Mouse (Mus musculus): ENCODE measurements around the gene Wnk4.

Wnk4 gene

DNA sequence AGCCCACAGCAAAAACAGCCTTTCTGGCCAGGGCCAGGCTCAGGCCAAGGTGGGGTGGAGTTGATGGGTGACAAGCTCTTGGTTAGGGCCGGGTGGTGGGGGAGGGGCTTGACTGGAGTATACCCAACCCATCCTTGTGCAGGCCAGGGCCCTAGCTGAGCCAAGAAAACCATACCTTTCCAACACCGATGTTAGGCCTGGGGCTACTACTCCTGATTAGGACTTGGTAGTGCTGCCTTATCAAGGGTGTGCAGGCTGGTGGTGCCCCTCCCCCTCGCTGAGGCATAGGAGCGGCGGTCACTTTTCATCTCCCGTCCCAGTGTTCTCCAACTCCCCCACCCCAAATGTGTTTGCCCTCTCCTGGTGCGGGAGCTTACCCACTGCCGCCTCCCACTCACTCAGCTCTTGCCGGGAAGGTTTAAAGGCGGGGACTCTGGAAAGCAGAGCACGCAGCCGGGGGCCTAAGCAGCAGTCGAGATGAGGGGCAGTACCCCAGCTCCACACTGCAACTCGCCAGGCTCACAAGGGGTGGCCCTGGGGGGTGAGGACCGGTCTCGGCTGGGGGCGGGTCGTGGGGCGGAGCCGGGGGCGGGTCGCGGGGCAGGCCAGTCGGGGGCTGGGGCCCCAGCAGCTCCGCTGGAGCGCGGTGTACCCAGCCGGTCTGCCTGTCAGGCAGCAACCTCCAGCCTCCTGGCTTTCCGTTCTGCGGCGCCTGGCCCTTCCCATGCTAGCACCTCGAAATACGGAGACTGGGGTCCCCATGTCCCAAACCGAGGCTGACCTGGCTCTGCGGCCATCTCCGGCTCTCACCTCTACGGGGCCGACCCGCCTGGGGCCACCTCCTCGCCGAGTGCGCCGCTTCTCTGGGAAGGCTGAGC, at the start of gene Wnk4:
TSS of gene Wnk4 (plus strand) at position 620 of the 878 bp plus-strand sequence.
- no peak for DNase-seq

DNA sequence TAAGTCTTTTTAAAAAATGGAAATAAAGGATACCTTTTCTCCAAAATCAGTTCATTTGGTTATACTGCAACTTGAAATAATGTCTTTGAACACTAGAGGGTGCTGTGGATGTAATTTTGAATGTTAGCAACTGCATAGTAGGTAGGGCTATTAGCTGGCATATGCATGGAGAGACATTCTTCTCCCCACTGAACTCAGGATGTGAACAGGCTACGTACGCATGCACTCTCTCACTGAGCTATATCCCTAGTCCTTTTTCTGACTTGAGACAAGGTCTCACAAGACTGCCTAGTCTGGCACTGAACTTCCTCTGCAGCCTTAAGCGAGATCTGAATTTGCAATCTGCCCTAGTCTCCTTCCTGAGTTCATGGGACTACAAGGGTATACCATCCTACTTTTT, 48.4 kb upstream of the Wnk4 start:
- DNase-seq = no peak

DNA sequence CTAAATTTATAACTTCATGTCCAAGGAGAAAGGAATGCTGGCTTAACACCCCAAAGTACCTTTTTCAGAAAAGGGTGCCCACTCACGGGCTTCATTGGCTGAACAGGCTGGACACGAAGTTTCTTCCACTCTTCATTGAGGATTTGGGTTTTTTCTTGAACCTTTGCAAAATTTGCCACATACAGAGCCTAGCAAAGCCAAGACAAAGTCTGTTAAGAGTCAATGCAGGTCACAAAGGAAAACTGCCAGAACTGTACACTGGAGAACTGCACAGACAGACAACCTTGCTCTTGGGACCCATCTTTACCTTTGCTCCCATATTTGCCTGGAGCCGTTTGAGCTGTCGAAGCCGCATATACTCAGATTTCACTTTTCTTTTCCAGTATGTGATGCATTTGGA, 43.4 kb upstream of the Wnk4 start:
- DNase-seq = no peak

DNA sequence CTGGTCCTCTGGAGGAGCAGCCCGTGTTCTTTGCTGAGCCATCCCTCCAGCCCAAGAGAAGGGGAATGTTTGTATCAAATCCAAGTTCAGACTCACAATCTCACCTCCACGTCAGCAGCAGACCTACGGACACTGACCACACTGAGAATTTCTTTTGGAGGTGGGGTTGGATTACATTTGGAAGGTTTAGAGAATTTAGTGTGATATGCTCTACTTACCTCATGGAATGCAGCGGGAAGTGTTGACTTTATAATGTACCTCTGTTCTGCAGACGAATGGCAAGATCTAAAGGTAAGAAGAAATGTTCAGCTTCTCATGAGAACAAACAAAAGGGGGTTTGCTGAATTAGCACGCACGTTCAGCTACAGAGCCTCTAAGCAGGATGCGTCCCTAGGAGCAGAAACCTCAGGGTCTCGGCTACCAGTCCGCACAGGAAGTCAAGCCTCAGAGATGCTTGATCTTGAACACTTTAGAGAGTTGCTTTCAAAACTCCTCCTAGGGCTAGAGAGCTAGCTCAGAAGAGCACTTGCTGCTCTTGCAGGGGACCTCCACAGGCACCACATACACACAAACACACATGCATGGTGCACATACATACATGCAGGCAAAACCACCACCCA, 41.8 kb upstream of the Wnk4 start:
- DNase-seq = no peak

DNA sequence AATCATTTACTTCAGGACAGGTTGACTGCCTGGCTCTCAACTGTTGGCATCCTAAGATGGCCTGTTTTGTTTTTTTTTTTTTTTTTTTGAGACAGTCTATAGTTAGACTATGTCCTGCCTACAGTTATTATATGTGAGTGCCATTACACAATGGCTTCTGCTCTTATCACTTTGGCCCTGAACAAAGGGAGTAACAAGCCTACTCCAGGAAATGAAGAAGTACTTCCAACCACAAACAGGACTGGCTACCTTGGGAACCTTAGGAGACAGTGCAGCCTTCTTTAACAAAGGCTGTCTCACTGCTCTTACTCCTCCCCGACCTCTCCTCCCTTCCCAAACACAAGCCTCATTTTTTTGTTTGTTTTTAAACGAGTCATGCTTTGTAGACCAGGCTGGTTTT, 39.5 kb upstream of the Wnk4 start:
- no peak for DNase-seq

DNA sequence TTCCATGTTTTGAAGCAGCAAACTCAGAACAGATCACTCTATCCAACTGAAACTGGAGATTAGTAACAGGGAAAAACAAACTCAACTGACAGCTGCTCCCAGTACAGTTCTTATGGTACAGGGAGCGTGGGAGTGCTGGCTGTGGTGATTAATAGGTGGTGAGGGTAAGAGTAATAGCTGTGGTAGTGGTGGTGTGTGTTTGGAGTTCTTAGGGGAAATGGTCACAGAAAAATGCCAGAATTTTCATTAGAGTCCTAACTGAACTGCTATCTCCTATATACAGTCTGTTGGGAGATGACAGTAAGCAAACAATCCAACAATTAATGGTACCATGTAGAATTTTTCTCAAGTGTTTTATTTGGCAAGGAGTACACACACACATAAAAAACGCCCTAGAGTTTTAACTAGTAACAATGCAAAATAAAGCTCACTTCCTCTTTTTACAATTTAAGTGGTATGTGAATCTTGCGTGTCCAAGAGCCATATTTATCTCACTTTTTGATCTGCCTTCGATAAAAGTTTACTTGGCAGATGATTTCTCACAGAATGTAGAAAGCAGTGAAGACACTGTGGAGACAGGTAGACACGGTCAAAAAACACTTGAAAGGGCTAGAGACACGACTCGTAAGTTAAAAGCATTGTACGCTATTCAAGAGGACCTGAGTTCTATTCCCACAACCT, 38.9 kb upstream of the Wnk4 start:
- peak; percentile 53 for DNase-seq

DNA sequence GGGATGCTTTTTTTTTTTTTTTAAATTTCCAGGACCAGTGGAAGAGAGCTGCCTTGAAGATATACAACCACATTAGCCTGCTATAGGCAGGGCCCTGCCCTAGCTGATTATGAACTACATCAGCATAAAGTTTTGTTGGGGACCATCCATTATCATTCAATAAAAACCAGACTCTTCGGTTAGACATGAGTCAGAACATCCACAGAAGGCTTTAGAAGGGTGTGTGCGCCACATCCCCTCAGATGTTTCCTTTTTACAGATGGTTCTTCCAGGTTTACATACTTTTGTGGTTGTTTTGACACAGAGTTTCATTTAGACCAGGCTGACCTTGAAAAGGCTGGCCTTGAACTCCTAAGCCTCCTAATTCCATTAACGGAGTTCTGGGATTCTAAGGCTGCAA, 36.0 kb upstream of the Wnk4 start:
- no peak for DNase-seq

DNA sequence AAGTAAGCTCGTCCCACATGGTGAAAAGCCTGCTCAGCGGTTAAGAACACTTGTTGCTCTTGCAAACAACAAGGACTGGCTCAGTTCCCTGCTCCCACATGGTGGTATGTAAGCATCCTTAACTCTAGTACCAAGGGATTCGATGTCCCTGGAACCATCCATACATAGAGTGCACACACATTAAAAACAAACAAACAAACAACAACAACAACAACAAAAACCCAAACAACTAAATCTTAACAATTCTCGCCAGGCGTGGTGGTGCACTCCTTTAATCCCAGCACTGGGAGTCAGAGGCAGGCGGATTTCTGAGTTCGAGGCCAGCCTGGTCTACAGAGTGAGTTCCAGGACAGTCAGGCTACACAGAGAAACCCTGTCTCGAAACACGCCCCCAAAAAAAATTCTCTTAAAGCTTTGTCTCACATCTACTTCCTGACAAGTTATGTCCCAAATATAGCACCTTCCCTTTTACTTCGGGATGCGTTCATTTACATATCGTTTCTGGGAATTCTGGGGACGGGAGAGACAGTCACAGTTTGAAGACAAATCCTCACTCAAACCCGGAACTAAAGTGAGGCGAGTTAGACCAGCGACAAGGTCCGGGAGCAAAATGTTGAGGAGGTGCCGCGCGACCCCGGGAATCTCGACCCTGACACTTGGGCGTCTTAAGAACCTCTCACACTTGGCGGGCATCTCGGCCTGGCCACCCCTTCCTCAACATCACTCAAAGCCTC, 34.9 kb upstream of the Wnk4 start:
- no peak for DNase-seq

DNA sequence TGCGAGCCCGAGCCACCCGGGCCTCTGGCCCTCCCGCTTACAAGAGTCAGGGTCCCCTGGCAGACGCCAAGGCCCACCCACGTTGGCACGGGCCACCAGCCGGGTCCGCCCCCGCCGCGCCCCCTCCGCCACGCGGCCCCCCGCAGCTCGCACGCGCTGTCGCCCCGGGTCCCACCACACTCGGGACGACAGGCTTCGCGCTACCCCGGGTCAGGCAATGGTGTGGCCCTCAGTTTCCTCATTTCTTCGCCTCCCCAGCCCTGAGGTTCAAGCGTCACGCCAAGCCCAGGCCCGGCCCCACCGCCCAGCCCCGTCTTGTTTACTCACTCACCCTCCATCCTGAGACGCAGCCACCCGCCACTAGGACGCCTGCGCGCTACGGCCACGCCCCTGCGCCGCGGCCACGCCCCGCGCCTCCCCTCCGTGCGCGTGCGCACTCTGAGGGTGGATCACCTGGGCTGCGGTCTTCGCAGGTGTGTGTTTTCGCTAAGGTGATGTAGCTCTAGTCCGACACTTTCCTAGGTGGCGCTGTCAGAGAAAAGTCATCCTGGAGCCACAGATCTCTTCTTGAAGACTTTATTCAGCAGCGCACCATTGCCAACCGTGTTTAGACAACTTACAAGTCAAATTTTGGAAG, 34.2 kb upstream of the Wnk4 start, which contains the start of gene Ezh1:
TSS of gene Ezh1 (minus strand) at position 399 of the 637 bp plus-strand sequence.
- DNase-seq = peak; percentile 84

DNA sequence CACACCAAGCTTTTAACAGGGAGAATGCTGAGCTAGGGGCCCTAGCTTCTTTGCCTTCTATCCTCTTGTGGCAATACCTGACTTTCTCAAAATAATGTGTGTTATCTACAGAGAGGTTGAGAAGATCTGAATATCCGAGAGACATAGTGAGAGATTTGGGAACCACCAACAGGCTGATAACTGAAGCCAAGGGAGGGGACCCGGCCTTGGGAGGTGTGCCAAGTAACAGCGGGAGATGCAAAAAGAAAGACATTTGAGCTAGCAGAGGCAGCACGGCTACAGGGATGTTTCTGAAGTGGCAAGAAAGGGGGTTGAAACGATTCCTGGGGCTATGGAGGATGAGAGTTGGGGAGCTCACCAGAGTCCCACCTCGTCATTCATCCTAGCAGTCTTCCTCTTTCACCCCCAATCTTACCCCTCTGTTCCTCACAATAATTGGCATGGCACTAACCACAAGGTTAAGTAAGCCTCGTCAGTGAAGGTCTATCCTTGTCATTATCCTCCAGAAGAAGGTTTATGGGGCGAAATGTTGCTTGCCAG, 30.9 kb upstream of the Wnk4 start:
- DNase-seq = no peak

DNA sequence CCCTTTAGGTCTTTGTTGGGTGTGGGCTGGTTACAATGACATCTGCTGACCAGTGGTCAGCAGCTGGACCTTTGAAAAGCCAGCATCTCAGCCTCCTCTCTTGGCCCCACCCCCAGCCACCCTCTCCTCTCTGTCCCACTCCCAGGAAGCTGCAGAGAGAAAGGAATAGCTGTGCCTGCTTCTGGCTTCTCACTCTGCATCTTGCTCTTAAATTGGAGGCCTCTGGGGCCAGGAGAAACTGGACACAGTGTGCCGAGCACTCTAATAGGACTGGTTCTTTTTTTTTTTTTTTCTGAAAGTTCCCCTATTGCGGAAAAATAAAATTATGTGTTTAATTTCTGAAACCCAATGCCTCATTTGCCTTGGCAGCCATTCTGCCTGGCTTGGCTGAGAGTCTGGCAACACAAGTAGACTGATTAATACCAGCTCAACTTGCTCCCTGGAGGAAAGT, 30.3 kb upstream of the Wnk4 start:
- DNase-seq = no peak

DNA sequence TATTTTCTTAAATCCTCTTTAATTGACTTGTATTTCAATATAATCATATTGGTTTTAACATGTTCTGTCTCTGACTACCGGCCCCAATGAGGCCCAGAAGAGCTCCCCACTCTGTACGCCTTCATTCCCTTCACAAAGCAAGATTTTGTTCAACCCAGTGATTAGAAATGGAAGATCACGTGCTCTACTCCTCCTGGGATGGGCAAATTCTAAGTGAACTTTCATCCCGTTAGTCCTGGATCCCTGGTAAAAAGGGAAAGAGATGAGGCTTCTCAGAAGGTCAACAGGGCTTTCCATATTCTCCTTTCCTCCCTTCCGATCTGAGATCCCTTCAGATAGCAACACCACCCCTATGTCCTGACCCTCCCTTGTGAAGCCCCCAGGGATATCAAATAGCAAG, 29.8 kb upstream of the Wnk4 start:
- DNase-seq = no peak

DNA sequence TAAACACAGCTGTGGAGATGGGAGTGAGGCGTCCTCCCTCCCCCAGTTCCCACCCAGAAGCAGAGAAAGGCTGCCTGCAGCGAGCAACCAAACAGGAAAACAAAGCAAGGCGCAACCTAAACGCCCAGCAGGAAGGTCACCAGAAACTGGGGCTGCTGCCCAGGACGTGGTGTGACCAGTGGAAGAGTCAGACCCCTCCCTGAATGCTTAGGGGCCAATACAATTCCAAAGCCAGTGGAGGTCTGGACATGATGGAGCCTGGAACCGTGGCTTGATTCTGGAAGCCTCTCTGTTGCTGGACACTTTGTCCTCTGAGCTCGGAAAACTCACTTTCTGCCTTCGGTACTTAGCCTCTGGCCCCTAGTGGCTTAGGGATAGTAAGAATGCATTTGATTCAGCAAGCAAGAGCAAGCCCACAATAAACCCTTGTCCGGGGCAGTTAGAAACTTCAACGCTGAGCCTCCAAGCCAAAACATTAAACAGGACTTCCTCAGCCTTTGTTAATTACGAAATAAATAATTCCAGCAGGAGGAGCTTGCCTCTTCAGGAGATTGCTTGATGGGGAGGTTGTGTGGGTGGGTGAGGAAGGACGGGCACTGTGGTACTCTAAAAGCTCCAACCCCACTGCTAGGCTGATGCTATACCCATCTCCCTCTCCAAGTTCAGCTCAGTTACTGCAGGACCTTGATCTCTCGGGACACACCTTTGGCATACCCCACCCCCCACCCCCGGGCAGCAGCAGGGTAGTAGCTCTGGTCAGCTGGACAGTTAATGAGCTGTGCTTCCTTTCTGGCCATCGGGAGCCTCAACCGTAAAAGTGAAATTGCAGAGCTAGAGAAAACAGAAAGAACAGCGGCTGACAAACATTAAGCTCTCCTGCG, 29.1 kb upstream of the Wnk4 start:
- DNase-seq = no peak

DNA sequence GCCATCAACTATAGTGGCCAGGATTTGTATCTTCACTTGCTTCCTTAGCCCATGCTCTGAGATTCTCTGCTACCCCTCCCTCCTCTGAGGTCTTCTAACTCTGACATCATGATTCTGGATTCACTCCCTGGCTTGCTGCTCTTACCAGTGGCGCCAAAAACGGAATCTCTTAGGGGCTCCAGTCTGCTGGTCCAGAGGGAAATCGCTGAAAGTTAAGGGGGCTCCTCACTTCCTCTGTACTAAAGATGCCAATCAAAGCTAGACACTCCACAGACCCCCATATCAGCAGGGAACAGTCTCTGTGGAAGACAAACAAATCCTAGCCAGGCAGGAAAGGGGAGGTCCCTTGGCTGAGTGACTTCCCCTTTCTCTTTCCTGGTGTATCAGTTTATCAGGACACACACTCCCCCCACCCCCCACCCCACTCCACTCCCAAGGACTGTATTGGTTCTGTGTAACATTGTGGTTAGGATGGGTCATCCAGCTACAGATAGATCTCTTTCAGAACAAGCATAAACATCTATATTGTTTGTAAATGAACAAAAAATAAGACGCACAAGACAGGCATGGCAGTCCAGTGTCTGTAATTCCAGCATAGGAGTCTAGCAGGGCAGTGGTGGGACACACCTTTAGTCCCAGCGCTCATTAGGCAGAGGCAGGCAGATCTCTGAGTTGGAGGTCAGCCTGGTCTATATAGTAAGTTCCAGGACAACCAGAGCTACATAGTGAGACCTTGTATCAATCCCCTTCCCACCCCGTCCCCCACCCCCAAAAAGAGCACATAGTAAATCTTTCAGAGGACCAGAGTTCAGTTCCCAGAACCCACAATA, 28.1 kb upstream of the Wnk4 start:
- DNase-seq = no peak

DNA sequence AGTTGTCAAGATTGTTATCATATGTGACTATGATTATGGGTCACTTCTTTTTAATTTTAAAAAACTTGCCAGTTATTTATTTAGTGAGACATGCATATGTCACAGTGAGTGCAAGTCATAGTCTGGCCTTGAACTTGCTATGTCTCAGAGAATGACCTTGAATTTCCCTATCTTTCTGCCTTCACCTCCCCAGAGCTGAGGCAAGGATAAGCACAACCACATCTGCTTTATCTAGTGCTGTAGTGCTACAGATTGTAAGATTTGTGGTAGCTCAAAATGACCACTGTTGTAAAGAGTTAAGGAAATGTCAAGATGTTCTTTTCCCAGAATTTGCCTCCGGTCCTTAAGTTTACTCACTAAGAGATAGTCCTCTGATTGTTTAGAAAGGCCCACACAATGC, 27.1 kb upstream of the Wnk4 start:
- no peak for DNase-seq

DNA sequence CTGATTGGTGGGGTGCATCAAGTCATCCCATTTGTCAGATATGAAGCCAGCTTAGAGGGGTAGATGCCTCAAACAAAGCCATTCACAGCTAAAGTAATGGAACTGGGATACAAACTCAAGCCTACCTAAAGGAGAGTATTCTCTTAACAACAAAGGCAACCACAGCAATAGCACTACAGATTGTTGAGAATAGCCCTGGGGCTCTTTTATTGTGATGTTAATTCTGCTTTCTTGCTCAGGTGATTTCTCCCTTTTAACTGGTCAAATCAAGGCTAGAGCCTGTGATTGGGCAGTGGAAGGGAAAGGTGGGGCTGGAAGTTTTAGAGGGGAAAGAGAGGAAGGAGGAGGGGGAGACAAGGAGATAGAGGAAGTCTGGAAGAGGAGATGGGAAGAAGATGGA, 26.2 kb upstream of the Wnk4 start:
- DNase-seq = no peak

DNA sequence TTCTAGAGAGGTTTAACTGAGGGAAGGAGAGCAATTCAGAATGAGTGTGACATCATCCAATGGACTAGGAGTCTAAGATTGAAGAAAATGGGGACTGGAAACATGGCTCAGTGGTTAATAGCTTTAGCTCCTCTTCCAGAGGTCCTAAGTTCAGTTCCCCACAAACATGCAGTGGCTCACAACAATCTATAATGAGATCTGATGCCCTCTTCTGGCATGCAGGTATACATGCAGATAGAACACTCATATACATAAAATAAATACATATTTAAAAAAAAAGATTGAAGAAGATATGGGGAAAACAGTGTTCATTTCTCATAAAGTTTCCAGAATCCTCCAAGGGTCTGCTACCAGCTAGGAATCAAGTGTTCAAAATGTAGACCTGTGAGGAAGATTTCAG, 24.9 kb upstream of the Wnk4 start:
- DNase-seq = no peak

DNA sequence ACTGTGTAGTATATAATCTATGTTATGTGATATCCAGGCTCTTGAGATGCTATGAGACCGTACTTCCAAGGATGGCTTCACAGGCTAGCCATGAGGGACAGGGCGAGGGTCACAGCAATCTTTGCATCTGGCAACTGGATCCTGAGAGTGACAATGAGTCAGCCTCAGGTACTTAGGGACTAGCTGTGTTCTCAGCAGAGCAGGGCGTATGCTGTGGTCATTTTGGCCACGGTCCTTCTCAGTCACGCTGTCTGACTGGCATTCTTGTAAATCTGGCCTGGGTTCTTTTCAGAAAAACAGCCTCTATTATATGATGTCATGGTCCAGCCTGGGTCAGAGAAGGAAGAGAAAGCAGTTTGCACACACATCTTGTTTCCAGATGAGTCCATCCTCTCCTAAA, 23.6 kb upstream of the Wnk4 start:
- DNase-seq = no peak

DNA sequence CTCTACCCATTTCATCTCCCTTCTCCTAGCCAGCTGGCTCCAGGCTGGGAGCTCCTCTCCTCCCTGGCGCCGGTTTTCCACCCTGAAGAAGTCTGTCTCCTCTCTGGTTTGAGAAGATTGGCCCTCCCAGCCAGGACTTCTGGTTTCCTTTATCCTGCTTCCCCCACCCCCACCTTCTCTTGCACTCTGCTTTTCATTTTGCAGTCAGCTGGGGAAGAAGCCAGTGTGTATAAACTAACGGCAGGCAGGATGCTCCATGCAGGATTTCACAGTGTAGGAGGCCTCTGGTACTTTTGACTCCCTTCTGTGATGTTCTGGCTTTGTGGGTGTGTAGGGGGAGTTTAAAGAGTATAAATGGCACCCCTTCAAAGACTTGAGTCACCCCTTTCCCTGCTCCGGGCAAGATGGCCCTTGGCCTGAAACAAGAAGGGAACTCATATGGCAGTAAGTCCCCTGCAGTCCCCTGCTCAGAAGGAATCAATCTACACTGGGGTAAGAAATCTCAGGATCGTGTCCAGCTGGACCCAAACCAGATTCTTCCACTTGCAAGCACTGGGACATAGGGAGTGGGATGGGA, 22.2 kb upstream of the Wnk4 start:
- DNase-seq = peak; percentile 69

DNA sequence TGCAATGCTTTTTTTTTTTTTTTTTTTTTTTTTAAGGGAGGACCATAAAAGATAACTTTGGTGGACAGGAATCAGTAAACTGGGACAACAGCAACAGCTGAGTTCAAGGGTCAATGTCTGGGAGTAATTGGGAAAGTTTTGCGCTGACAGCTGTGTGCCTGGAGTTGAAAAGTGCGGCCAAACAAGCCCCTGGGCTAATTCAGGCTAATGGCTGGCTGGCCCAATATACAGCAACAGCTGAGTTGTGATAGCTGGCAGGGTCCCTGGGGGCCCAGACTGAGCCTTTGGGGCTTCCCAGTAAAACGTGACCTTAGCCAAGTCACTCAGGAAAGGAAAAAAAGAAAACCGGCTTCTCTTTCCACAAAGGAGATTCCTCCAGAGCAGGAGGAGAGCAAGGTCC, 15.3 kb upstream of the Wnk4 start:
- DNase-seq = no peak

Data from layer of hippocampus, adult 9-11 months (tissue).